Mouse (Mus musculus): ENCODE data around the gene Tecr.

DNA sequence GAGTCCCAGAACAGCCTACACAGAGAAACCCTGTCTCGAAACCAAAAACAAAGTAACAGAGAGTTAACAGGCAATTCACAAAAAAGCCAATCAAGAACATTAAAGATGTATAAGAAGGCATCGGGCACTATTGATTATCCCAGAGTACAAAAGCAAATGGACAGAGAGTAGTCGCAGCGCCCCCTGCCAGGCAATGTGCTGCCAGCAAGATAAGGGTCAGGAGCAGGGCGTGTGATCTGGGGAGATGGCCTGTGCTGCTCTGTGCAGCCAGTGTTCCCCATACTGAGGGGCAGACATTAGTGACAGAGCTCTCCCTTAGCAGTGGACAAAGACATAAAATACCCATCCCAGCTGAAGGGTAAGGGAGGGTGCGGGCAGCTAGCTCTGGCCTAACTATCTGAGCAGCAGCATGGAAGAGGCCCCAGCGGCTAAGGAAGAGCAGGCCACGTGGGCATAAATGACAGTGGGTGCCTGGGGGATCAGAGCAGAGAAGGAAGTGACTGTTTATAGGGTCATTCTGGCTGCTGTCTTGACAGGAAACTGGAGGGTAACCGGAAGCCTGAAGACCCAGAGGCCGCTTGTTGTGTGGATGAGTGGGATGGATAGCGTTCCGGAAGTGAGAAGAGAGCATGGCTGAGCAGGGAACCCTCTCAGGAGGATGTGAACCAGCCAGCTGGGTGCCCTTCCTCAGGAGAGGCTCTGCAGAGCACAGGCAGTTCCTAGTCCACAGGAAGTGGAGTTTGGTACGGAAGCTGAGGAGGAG is 48.9 kb upstream of the Tecr start:
- TF ChIP-seq POLR2A (IDR thresholded peaks at IDR 0.05; ENCODE audit: insufficient read depth, low read depth, low read length): no peak
- TF ChIP-seq CTCF (IDR thresholded peaks at IDR 0.05; ENCODE audit: insufficient read depth, low read depth, low read length): no peak

All from olfactory bulb, adult 2 months (tissue).